In the genomic region with DNA sequence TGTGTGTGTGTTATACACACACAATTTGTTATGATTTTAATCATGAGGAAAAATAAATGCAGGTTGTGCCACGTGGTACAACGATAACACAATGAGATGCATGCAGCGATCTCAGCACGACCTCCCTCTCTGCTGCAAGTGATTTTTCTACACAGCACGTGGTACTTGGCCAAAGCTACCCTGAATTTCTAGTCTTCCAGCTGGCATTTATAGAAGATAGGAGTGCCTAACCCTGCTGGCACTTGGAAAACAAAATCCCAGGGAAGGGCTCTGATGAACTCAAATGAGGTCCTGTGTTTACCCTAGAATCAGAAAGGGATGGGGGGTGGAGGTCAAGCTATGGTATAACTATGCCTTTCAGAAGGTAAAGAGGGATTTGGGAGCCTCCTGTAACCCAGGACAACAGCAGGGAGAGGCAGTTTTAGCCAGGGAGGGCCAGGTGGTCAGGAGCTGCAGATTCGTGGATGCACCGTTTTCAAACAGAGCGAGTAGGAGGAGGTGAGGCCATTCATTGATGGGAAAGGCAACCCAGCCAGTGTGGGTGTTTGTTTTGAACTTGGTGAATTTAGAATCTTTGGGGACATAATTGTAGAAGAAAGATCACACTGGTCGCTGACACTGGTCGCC, we compare ENCODE assay signal across 8 mouse cellular contexts. TPM values are rescaled to one million over a fixed set of nuclear protein-coding genes. Genes with fewer than 3 reads are reported as not detected.
A peak's percentile ranks its signal among the peaks of the same experiment; 100 is the strongest.
DNase-seq lines count a peak whose midpoint lies in the region; ATAC-seq and TF ChIP-seq lines count a peak whose summit lies in the region.

No protein-coding gene starts in this region.

- no peak for ATAC-seq in heart, embryonic 15.5 days (replicated peaks; ENCODE audit: insufficient number of reproducible peaks, insufficient read depth, low FRiP score, low read depth)
- ATAC-seq in heart, postnatal 0 days (ENCODE audit: insufficient read depth, low read depth): no peak
- ATAC-seq in frontal cortex, adult (ENCODE audit: low TSS enrichment): no peak

- TF ChIP-seq POLR2A in bone marrow macrophage, adult 2 months (IDR thresholded peaks at IDR 0.05; ENCODE audit: borderline replicate concordance, low read depth, low read length): no peak

- H3K4me2 ChIP-seq in heart, embryonic 15.5 days: peak overlapping the region; percentile 63; the same call in 1 of the 2 replicates
- H3K4me2 ChIP-seq in heart, postnatal 0 days (ENCODE audit: low read depth, low read length): no peak overlapping the region

- intact Hi-C loops in heart, postnatal 10 days (cut with DNase I): loop anchor here (5.0 kb wide), 1 partner anchor 36 kb away; no protein-coding TSS in a partner anchor

- H3K4me1 ChIP-seq in heart, embryonic 15.5 days (replicated peaks): peaks cover 41% of the 10 kb centered on the region
- peaks cover 45% of the 10 kb centered on the region for H3K4me1 ChIP-seq in bone marrow macrophage, adult 2 months (ENCODE audit: control insufficient read depth, insufficient read depth, low read length)
- peaks cover 30% of the 10 kb centered on the region for H3K4me1 ChIP-seq in heart, postnatal 0 days (ENCODE audit: control insufficient read depth, insufficient read depth)

- no peak overlapping the region for H3K4me3 ChIP-seq in heart, embryonic 15.5 days
- peak overlapping the region; percentile 41 for H3K4me3 ChIP-seq in bone marrow macrophage, adult 2 months (ENCODE audit: insufficient read depth, low read length)
- H3K4me3 ChIP-seq in heart, postnatal 0 days (ENCODE audit: low read depth, low read length): no peak overlapping the region
- no peak overlapping the region for H3K4me3 ChIP-seq in macrophage (ENCODE audit: inconsistent target)

- H3K79me2 ChIP-seq in macrophage (ENCODE audit: inconsistent target): no peaks in the 10 kb centered on the region

- no peak for TF ChIP-seq EP300 in heart, postnatal 0 days (IDR thresholded peaks at IDR 0.05; ENCODE audit: low read depth)

- no peaks in the 10 kb centered on the region for H3K27me3 ChIP-seq in heart, embryonic 15.5 days
- H3K27me3 ChIP-seq in heart, postnatal 0 days (ENCODE audit: control insufficient read depth, insufficient read depth, low read length): no peaks in the 10 kb centered on the region

- H3K9ac ChIP-seq in heart, embryonic 15.5 days: no peak overlapping the region; the same call in 1 of the 2 replicates
- H3K9ac ChIP-seq in heart, postnatal 0 days (replicated peaks; ENCODE audit: low read depth, low read length): no peak overlapping the region

- H3K27ac ChIP-seq in heart, embryonic 15.5 days: peak overlapping the region; percentile 91
- H3K27ac ChIP-seq in bone marrow macrophage, adult 2 months (ENCODE audit: insufficient read depth, low read depth, low read length): peak overlapping the region; percentile 100
- peak overlapping the region; percentile 89 for H3K27ac ChIP-seq in heart, postnatal 0 days (ENCODE audit: low read depth)
- peak overlapping the region; percentile 100 for H3K27ac ChIP-seq in macrophage

- TF ChIP-seq CTCF in bone marrow macrophage, adult 2 months (IDR thresholded peaks at IDR 0.05; ENCODE audit: low read depth, low read length): no peak
- no peak for TF ChIP-seq CTCF in heart, postnatal 0 days (IDR thresholded peaks at IDR 0.05; ENCODE audit: low read depth)

- no peaks in the 10 kb centered on the region for H3K9me3 ChIP-seq in heart, embryonic 15.5 days (replicated peaks)
- H3K9me3 ChIP-seq in heart, postnatal 0 days (replicated peaks; ENCODE audit: control insufficient read depth, low read length): no peaks in the 10 kb centered on the region

- DNase-seq in heart, postnatal 10 days: no peak
- DNase-seq in heart, postnatal 0 days (ENCODE audit: low spot score): no peak
- no peak for DNase-seq in right cerebral cortex, postnatal 10 days (ENCODE audit: low spot score in 2 of 2)
- DNase-seq in layer of hippocampus, adult 9-11 months: no peak

- 72% methylated on average over 10 of the region's 10 CpGs for whole genome bisulfite sequencing in heart, embryonic 15.5 days
- WGBS in heart, postnatal 0 days: 79% methylated on average over 10 of the region's 10 CpGs
- WGBS in macrophage (ENCODE audit: missing documents): 77% methylated on average over 10 of the region's 10 CpGs

- H3K36me3 ChIP-seq in heart, embryonic 15.5 days: no peaks in the 10 kb centered on the region
- H3K36me3 ChIP-seq in heart, postnatal 0 days (replicated peaks; ENCODE audit: control insufficient read depth, insufficient read depth, low read length): no peaks in the 10 kb centered on the region
- H3K36me3 ChIP-seq in macrophage (ENCODE audit: inconsistent target): no peaks in the 10 kb centered on the region

RNA-seq across cellular contexts. Expression of a gene that starts 46.1 kb away (rescaled TPM):
- 15.3 and 15.9 TPM in 2 replicates for polyA plus RNA-seq in heart, embryonic 15.5 days (2015; fragmentation: Nextera tagmentation; extraction: Ambion mirVana)
- 1 to 10 TPM; 4.8 to 5.6 TPM for total RNA-seq in heart, postnatal 10 days (2021)
- 12.1 and 14.4 TPM in 2 replicates for polyA plus RNA-seq in bone marrow macrophage, adult 2 months (2012; ENCODE audit: insufficient read depth, insufficient read length, missing spikeins)
- total RNA-seq in heart, postnatal 0 days (2014; rRNA removed; ENCODE audit: low replicate concordance): 2.2 and 9.2 TPM in 2 replicates
- polyA plus RNA-seq in heart, postnatal 0 days (2015; fragmentation: Nextera tagmentation; extraction: Ambion mirVana): 9.6 and 10.6 TPM in 2 replicates
- total RNA-seq in macrophage (2018; cell fraction: chromatin; rRNA removed): 1 to 10 TPM in 20 of 26 experiments, under 1 TPM in 3, not detected in 3; 0.81 to 7.8 (median 2.2) TPM
- total RNA-seq in macrophage (2018; cell fraction: cytosol; rRNA removed): 10 to 100 TPM; 12.2 to 22.8 (median 17.3) TPM
- 1 to 10 TPM; 1.1 to 9.9 (median 4.3) TPM for total RNA-seq in macrophage (2018; cell fraction: nucleus; rRNA removed)
- 15.4 to 25.0 TPM (median 23.6 TPM) in 3 replicates for polyA plus RNA-seq in macrophage (2018)
